Mouse (Mus musculus): ENCODE results near the gene Olfr958. TPM values are rescaled to one million over a fixed set of nuclear protein-coding genes. Genes with fewer than 3 reads are reported as not detected.

Olfr958 gene
- polyA plus RNA-seq, 1 experiment from 2014 or later = not detected

DNA sequence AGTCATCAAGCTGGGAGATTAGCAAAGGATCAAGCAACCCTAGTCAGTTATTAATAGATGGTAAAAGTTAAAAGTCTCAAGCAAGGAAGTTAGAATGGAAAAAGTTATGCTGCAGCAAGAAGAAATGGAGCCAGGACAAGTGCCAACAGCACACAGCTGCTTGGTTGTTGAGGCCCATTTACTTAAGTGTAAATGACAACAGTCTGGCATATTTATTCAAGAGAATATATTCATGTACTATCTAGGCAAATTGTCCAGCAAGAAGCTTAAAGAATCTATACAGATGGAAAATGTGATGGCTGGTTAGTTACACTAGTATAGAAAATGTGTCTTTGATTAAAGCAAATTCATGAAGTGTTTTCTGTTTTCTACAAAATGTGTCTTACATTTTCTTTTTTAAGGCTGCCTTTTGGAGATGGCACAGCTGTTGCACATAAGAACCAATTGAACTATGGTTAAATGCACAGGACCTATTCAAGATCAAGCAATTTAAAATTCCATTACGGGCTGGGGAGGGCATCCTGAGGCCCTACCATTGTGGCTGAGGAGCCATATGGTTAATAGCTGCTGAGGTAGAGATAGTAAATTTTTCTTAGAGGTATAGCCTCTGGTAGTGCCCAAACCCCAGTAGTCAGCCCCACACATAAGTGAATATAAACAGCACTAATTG is 30.1 kb downstream of the Olfr958 start:
- Histone ChIP-seq H3K4me1 (replicated peaks; ENCODE audit: control insufficient read depth, insufficient read depth, low read length) (no peaks in the 10 kb centered on the region), H3K36me3 (ENCODE audit: control insufficient read depth, insufficient read depth, low read length) (no peaks in the 10 kb centered on the region), H3K9me3 (ENCODE audit: control insufficient read depth, low read length) (no peaks in the 10 kb centered on the region), H3K9ac (ENCODE audit: low read length) (no peak overlapping the region), H3K4me3 (ENCODE audit: low read depth, low read length) (no peak overlapping the region), H3K27ac (ENCODE audit: low read depth) (no peak overlapping the region), H3K27me3 (replicated peaks; ENCODE audit: control insufficient read depth, insufficient read depth, low read length) (no peaks in the 10 kb centered on the region), H3K4me2 (ENCODE audit: low read length) (no peak overlapping the region)
- ATAC-seq (replicated peaks; ENCODE audit: low FRiP score, low TSS enrichment, low read depth) = no peak
- WGBS = 72% methylated on average over 1 of the region's 1 CpGs
- no peak for DNase-seq (ENCODE audit: low spot score)

DNA sequence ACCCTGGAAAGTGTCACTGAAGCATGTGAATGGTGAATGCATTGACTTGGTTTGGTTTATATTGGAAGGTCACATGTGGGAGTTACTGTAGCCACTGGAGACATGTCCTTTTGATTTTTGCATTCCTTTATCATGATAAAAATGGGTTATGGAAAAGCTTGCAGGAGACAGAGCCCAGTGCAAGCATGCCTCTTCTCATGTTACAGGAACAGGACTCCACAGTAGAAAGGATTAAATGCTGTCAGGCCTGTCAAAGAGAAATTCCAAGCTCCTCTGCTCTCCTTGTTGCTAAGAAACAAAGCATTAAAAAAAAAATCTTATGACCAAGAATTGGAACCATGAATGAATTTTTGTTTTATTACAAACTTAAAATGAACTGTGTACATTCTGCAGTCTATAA is 35.3 kb downstream of the Olfr958 start:
- DNase-seq (ENCODE audit: low spot score) (no peak), ATAC-seq (replicated peaks; ENCODE audit: low FRiP score, low TSS enrichment, low read depth) (no peak; the same call in 1 of the 2 replicates)
- Histone ChIP-seq H3K27ac (ENCODE audit: low read depth) (no peak overlapping the region), H3K4me2 (ENCODE audit: low read length) (no peak overlapping the region), H3K36me3 (ENCODE audit: control insufficient read depth, insufficient read depth, low read length) (no peaks in the 10 kb centered on the region), H3K9ac (ENCODE audit: low read length) (no peak overlapping the region), H3K4me1 (replicated peaks; ENCODE audit: control insufficient read depth, insufficient read depth, low read length) (no peaks in the 10 kb centered on the region), H3K4me3 (ENCODE audit: low read depth, low read length) (no peak overlapping the region), H3K9me3 (ENCODE audit: control insufficient read depth, low read length) (no peaks in the 10 kb centered on the region), H3K27me3 (replicated peaks; ENCODE audit: control insufficient read depth, insufficient read depth, low read length) (no peaks in the 10 kb centered on the region)

DNA sequence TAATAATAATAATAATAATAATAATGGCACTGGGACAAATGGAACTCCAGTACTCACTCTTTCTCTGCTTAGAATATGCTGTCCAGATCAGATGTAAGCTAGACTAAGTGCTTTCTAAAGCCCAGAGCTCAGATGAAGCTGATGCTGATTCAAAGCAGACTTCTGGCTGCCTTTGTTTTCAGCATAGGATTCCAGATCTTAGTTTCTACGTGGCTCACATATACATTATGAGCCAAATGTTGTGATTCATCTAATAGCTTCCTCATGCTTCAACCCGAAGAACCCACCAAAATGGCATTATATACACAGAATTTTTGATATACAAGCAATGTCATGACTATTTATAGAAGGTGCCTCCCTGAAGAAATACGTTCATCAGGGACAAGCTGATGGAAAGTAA is 38.3 kb downstream of the Olfr958 start, which contains the start of gene Olfr957:
TSS of gene Olfr957 (minus strand) at position 279 of the 400 bp plus-strand sequence.
- Histone ChIP-seq H3K4me1 (replicated peaks; ENCODE audit: control insufficient read depth, insufficient read depth, low read length) (no peaks in the 10 kb centered on the region), H3K27me3 (replicated peaks; ENCODE audit: control insufficient read depth, insufficient read depth, low read length) (no peaks in the 10 kb centered on the region), H3K4me3 (ENCODE audit: low read depth, low read length) (no peak within 1 kb of the TSS), H3K9me3 (ENCODE audit: control insufficient read depth, low read length) (no peaks in the 10 kb centered on the region), H3K4me2 (ENCODE audit: low read length) (no peak within 1 kb of the TSS), H3K36me3 (ENCODE audit: control insufficient read depth, insufficient read depth, low read length) (no peaks in the 10 kb centered on the region), H3K27ac (ENCODE audit: low read depth) (no peak within 1 kb of the TSS), H3K9ac (ENCODE audit: low read length) (no peak within 1 kb of the TSS)
- DNase-seq (ENCODE audit: low spot score) = no peak
- 48% methylated on average over 3 of the region's 3 CpGs for WGBS
- no peak for ATAC-seq (replicated peaks; ENCODE audit: low FRiP score, low TSS enrichment, low read depth)

DNA sequence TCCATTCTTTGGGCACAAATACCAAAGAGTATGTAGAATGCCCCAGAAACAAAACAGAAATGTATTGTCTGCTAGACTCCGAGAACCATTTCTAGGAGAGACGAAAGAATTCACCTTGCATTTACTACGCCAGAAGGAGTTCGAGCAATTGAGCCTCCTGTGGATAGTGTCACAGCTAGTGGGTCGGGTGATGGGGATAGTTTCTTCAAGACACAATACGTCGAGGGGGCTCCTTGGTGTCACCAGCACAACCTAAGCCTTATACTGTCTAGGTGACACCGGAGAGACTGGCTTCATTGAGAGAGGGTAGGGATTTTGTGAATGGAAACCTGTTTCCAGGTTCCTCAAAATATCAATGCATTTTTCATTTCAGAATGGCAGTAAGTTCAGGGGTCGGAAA is 44.4 kb downstream of the Olfr958 start:
- Histone ChIP-seq H3K27me3 (replicated peaks; ENCODE audit: control insufficient read depth, insufficient read depth, low read length) (no peaks in the 10 kb centered on the region), H3K36me3 (ENCODE audit: control insufficient read depth, insufficient read depth, low read length) (no peaks in the 10 kb centered on the region), H3K4me3 (ENCODE audit: low read depth, low read length) (no peak overlapping the region), H3K9me3 (ENCODE audit: control insufficient read depth, low read length) (no peaks in the 10 kb centered on the region), H3K4me1 (replicated peaks; ENCODE audit: control insufficient read depth, insufficient read depth, low read length) (no peaks in the 10 kb centered on the region), H3K4me2 (ENCODE audit: low read length) (no peak overlapping the region), H3K9ac (ENCODE audit: low read length) (no peak overlapping the region), H3K27ac (ENCODE audit: low read depth) (no peak overlapping the region)
- WGBS = 80% methylated on average over 9 of the region's 9 CpGs
- no peak for DNase-seq (ENCODE audit: low spot score)
- no peak for ATAC-seq (replicated peaks; ENCODE audit: low FRiP score, low TSS enrichment, low read depth)

DNA sequence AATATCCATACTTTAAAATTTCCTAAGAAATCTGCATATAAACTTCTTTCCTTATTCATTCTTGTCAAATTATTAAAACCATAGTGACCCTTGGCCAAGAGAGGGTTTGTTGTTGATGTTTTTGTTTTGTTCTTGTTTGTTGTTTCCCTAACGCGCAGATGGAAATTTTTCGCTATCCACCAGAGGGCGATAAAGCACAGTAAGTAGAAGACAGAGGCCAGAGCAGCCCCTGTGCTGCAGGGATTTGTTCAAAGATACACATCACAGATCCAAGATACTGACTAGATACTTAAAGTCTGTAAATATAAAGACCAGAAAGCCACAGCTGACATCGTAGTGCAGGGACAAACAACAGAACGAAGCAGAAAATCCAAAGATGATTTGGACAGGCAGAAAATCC is 44.9 kb downstream of the Olfr958 start:
- Histone ChIP-seq H3K9me3 (ENCODE audit: control insufficient read depth, low read length) (no peaks in the 10 kb centered on the region), H3K4me2 (ENCODE audit: low read length) (no peak overlapping the region), H3K4me3 (ENCODE audit: low read depth, low read length) (no peak overlapping the region), H3K36me3 (ENCODE audit: control insufficient read depth, insufficient read depth, low read length) (no peaks in the 10 kb centered on the region), H3K4me1 (replicated peaks; ENCODE audit: control insufficient read depth, insufficient read depth, low read length) (no peaks in the 10 kb centered on the region), H3K27me3 (replicated peaks; ENCODE audit: control insufficient read depth, insufficient read depth, low read length) (no peaks in the 10 kb centered on the region), H3K9ac (ENCODE audit: low read length) (no peak overlapping the region), H3K27ac (ENCODE audit: low read depth) (no peak overlapping the region)
- DNase-seq (ENCODE audit: low spot score) (peak; percentile 69), ATAC-seq (replicated peaks; ENCODE audit: low FRiP score, low TSS enrichment, low read depth) (no peak)
- 6% methylated on average over 6 of the region's 6 CpGs for WGBS

Other genes starting within 250 kb of the Olfr958 start
- not detected in 2 replicates for gene Olfr948, start 228.0 kb downstream of the Olfr958 start, polyA plus RNA-seq (2014; fragmentation: Nextera tagmentation; extraction: Ambion mirVana)
- not detected in 2 replicates for gene Olfr951, start 166.6 kb downstream of the Olfr958 start, polyA plus RNA-seq (2014; fragmentation: Nextera tagmentation; extraction: Ambion mirVana)
- gene Olfr952, start 126.9 kb downstream of the Olfr958 start, polyA plus RNA-seq (2014; fragmentation: Nextera tagmentation; extraction: Ambion mirVana) = not detected in 2 replicates
- not detected in 2 replicates for gene Olfr954, start 97.4 kb downstream of the Olfr958 start, polyA plus RNA-seq (2014; fragmentation: Nextera tagmentation; extraction: Ambion mirVana)
- not detected in 2 replicates for gene Olfr955, start 82.1 kb downstream of the Olfr958 start, polyA plus RNA-seq (2014; fragmentation: Nextera tagmentation; extraction: Ambion mirVana)
- gene Olfr44, start 60.1 kb downstream of the Olfr958 start, polyA plus RNA-seq (2014; fragmentation: Nextera tagmentation; extraction: Ambion mirVana) = not detected in 2 replicates
- not detected in 2 replicates for gene Olfr957, start 38.2 kb downstream of the Olfr958 start, polyA plus RNA-seq (2014; fragmentation: Nextera tagmentation; extraction: Ambion mirVana)
- not detected in 2 replicates for gene Olfr959, start 21.5 kb upstream of the Olfr958 start, polyA plus RNA-seq (2014; fragmentation: Nextera tagmentation; extraction: Ambion mirVana)
- gene AW551984, start 50.3 kb upstream of the Olfr958 start, polyA plus RNA-seq (2014; fragmentation: Nextera tagmentation; extraction: Ambion mirVana) = 24.7 and 32.1 TPM in 2 replicates
- not detected in 2 replicates for gene Olfr148, start 56.6 kb upstream of the Olfr958 start, polyA plus RNA-seq (2014; fragmentation: Nextera tagmentation; extraction: Ambion mirVana)
- gene Olfr960, start 67.3 kb upstream of the Olfr958 start, polyA plus RNA-seq (2014; fragmentation: Nextera tagmentation; extraction: Ambion mirVana) = not detected in 2 replicates
- not detected in 2 replicates for gene Olfr961, start 91.0 kb upstream of the Olfr958 start, polyA plus RNA-seq (2014; fragmentation: Nextera tagmentation; extraction: Ambion mirVana)
- not detected in 2 replicates for gene Olfr963, start 113.2 kb upstream of the Olfr958 start, polyA plus RNA-seq (2014; fragmentation: Nextera tagmentation; extraction: Ambion mirVana)
- gene Olfr149, start 153.1 kb upstream of the Olfr958 start, polyA plus RNA-seq (2014; fragmentation: Nextera tagmentation; extraction: Ambion mirVana) = not detected in 2 replicates
- gene Olfr965, start 157.3 kb upstream of the Olfr958 start, polyA plus RNA-seq (2014; fragmentation: Nextera tagmentation; extraction: Ambion mirVana) = not detected in 2 replicates
- not detected in 2 replicates for gene Olfr150, start 176.9 kb upstream of the Olfr958 start, polyA plus RNA-seq (2014; fragmentation: Nextera tagmentation; extraction: Ambion mirVana)
- gene Olfr967, start 192.2 kb upstream of the Olfr958 start, polyA plus RNA-seq (2014; fragmentation: Nextera tagmentation; extraction: Ambion mirVana) = not detected in 2 replicates
- not detected in 2 replicates for gene Olfr968, start 229.2 kb upstream of the Olfr958 start, polyA plus RNA-seq (2014; fragmentation: Nextera tagmentation; extraction: Ambion mirVana)
- not detected in 2 replicates for gene Olfr969, start 236.9 kb upstream of the Olfr958 start, polyA plus RNA-seq (2014; fragmentation: Nextera tagmentation; extraction: Ambion mirVana)

Measured in intestine, embryonic 14.5 days (tissue).